Mouse (Mus musculus) lung, adult 10 weeks (tissue): ENCODE results near the gene Has1. TPM values are rescaled to one million over a fixed set of nuclear protein-coding genes. Genes with fewer than 3 reads are reported as not detected.

Experiments
- polyA plus RNA-seq: library from polyadenylated mRNA; stranded (reverse); fragments of 350-450 nt; fragmentation: Illumina TruSeq; extraction: RNeasy Lipid Tissue Mini Kit (QIAGEN cat#74804); gene quantifications from one replicate; pipeline ENCODE4 v1.2.3, GENCODE M21; 2014; ENCODE audit warnings: low read depth, low replicate concordance; ENCODE audit not compliant: insufficient read depth

The Has1 gene
- polyA plus RNA-seq: 3.3 TPM

GRCm38 (mm10) chr17:17855064-17855838 lies at the start of gene Has1:
Gene Has1, minus strand, starts transcription at chr17:17855205.

GRCm38 (mm10) chr17:17887774-17888248 lies 32.8 kb upstream of the Has1 start, which contains the start of the genes Fpr2 and Fpr3:
Gene Fpr2, plus strand, starts transcription at chr17:17887824.
Gene Fpr3, plus strand, starts transcription at chr17:17887852.

DNA sequence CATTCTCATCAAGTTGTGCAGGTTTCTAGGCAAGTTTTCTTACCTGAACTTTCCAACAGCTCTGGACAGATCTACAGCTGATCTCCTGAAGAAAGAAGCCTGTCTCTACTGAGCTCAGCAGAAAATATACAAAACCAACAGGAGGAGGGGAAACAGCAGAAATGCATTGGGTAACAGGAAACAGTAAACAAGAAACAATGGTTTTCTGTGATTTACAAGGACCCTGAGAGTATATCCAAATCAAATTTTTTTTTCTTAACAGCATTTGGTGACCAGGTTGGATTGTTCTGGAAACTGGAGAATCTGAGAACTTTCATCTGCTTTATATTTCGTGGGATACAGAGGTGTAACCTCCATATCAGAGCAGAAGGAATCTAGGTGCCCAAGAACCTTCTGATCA lies 28.8 kb upstream of the Has1 start, which contains the start of gene Fpr1:
TSS of gene Fpr1 (minus strand) at position 101 of the 400 bp plus-strand sequence.

DNA sequence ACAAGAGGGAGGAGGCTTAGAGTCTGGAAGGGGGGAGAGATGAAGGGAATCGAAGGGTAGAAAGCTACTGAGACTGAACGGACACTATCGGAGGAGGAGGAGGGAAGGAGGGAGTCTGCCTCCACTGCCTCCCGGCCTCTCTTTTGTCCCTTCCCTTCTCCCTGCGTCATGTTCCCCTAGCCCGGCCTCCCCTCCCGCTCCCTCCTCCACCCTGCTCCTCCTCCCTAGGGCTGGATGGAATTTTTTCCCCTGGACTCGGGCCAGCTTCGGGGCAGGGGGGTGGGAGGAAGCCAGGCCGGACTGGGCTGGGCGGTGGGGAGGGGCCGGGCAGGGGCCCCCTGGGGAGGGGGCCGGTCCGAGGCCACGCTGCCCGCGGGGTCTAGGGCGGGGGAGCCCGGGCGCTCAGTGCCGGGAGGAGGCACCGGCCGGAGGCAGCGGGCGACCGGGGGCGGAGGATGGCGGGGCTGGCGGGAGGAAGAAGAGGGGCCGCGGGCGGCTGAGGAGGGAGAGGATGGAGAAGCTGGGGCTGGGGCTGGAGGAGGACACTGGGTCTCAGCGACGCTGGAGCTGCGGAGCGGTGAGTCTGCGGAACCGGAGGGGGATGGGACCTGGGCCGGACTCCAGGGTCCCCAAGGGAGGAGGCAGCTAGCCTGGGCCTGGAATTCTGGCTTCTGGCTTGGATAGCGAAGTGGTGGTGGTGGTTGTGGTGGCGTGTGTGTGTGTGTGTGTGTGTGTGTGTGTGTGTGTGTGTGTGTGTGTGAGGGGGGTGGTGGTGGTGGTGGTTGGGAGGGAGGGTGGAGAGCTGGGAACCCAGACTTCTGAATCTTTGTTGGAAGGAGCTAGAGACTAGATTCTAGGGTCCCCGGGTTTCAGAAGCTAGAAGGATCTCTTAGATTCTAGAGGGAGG lies 28.0 kb downstream of the Has1 start, which contains the start of gene Spaca6:
TSS of gene Spaca6 (plus strand) at position 408 of the 907 bp plus-strand sequence.

Other genes starting within 250 kb of the Has1 start
- gene Lnpep, start 230.2 kb downstream of the Has1 start, polyA plus RNA-seq: 9.6 TPM
- gene Vmn2r90, start 151.5 kb downstream of the Has1 start, polyA plus RNA-seq: not detected
- 13.0 TPM for gene Spaca6, start 28.0 kb downstream of the Has1 start, polyA plus RNA-seq
- 18.4 TPM for gene Fpr1, start 28.7 kb upstream of the Has1 start, polyA plus RNA-seq
- 20.2 TPM for gene Fpr2, start 32.6 kb upstream of the Has1 start, polyA plus RNA-seq
- not detected for gene Fpr3, start 32.6 kb upstream of the Has1 start, polyA plus RNA-seq
- gene Fpr-rs4, start 166.5 kb upstream of the Has1 start, polyA plus RNA-seq: not detected
- gene Vmn2r124, start 194.2 kb upstream of the Has1 start, polyA plus RNA-seq: not detected
- gene Vmn2r91, start 229.8 kb upstream of the Has1 start, polyA plus RNA-seq: not detected